Mouse (Mus musculus): ENCODE measurements at regions not wholly inside any gene's neighbourhood (a gene's known extent, or its start where the extent isn't known, plus 50 kb on each side); places are given as distances from the start of the nearest gene placed in this dataset.
A peak's percentile ranks its signal among the peaks of the same experiment; 100 is the strongest.
"Not testable (repeated sequence)": the region's sequence is repeated elsewhere in the genome, so short reads cannot be mapped to it uniquely, and the experiment has no call there.

DNA sequence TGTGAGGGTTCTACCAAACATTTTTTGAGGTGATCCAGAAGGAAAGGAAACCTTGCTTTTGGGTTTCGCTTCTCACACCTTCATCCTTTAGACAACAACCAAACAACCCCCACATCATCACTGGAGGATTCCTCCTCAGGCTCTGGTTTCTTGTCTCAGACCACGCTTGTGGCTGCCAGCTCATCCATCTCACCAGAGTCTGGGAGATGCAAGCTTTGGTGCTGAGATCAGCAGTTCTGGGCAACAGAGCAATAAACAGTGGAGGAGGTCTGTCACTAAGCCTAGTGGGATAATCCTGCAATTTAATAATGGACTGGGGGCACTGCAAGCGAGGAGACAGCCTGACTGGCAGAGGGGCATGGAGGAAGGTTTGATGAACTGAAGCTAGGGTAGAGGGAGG lies 146.3 kb upstream of the Camk1g start:
- no peak for DNase-seq

- DNase-seq = no peak
Measured at GRCm38 (mm10) chr1:193513929-193514710, 144.0 kb upstream of the Camk1g start.

DNA sequence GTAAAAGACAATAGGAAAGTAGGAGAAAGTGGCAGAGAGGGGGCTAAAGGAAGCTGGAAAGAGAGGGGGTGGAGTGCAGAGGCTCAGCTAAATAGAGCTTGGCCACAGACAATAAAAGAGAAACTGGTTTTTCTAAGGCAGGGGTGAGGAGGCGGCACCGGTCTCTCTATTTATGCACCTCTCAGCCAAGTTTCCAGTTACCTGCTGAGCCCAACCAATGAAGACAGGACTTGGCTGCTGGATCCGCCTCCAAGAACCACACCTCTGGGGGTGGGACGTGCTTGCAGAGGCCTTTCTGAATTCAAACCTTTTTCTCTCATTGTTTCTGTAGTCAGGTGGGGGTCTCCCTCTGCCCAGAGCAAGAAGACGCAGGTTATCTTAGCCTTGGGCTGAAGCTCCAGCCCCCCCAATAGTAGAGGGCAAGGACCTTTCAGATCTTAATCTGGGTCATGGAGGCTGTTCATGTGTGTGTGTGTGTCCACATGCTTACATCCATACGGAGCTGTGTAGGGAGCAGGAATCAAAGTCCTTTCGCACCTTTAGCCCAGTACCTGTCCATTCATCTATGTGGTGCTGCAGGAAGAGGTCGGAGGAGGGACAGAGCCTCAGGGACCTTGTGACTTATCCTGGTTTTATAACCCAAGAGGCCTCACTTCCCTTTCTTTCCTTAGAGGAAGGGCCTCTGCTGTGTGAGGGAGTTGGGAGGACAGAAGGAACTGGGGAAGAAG lies 140.1 kb upstream of the Camk1g start:
- no peak for DNase-seq

DNA sequence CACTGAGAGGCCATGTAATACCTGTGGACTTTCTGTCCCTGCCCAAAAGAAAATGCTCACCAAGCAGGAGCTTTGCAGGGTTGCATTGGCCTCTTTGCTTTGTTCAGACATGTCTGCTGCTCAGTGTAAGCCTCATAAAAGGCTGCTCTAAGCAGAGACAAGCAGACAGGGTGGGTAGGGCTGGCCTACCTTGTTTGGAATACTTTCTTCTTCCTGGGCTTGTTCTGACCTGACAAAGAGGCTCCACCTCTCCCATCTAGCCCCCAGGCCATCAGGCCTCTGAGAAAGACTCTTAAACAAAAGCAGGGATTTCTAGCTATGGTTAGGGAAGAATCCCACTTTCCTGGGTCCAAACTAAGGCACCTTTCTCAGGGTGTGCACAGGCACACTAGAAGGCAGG lies 138.2 kb upstream of the Camk1g start:
- no peak for DNase-seq

- DNase-seq = no peak
Measured at GRCm38 (mm10) chr1:193506991-193507390, 136.9 kb upstream of the Camk1g start.

DNA sequence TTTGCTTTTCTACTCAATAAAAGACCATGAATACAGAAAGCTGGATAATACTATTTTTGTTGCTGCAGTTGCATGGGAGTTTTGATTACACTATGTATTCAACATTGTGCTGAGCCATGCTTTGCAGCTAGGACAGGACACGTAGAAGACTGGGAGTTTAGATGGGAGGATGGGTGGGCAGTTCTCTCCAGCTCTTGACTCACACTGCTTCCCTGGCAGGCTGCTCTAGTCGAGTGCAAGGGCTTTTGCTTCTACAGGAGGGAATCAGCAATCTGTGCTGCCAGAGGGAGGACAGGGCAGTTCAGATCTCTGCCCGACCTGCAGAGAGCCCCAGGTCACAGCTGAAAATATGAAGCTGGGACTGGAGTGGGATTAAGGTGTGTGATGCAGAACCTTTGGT lies 135.3 kb upstream of the Camk1g start:
- no peak for DNase-seq

DNA sequence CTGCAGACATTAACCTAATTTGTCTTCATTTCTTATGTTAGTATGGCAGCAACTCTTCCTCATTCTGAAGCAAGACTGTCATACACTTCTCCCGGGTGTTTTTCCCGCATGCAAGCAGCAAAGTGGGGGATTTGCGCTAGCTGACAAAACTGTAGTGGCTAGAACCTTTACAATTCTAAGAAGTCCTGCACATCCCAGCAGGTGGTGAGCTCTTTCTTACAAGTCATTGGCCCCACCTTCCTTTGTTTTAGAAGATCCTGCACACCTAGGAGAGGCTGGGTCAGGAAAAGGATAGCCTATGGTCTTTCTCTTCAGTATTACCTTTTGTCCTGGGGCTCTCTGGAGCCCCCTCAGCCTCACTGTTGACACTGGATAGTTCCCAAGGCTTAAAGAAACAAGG lies 134.5 kb upstream of the Camk1g start:
- no peak for DNase-seq

DNA sequence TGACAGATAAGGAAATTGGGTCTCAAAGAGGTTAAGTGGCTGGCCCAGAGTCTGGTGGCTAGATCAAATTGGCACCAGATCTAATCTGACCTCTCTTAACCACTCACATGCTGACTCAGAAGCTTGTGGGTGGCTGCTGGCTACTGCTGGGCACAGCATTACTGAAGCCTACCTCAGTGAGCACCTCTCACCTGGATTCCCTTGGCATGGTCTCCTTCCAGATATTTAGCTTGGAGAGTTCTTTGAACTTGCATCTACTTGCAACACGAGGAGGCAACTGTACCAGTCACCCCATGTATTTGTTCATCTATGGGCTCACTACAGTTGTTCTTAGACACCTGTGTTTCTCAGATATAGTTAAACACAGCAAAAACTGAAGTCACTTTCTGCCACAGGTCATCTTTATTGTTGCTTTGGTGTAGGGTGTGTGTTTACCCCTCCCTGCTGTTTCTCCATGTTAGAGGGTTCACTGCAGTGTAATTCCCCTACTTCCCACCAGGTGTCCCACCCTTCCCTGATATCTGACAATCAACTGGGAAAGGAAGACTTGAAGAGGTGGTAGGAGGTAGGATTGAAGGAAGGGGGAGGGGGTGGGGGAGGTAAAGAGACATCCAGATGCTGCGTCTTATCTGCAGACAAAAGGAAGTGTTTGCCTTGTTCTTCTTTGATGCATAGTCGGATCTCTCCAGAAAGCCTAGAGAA lies 133.7 kb upstream of the Camk1g start:
- peak; percentile 59 for DNase-seq

DNA sequence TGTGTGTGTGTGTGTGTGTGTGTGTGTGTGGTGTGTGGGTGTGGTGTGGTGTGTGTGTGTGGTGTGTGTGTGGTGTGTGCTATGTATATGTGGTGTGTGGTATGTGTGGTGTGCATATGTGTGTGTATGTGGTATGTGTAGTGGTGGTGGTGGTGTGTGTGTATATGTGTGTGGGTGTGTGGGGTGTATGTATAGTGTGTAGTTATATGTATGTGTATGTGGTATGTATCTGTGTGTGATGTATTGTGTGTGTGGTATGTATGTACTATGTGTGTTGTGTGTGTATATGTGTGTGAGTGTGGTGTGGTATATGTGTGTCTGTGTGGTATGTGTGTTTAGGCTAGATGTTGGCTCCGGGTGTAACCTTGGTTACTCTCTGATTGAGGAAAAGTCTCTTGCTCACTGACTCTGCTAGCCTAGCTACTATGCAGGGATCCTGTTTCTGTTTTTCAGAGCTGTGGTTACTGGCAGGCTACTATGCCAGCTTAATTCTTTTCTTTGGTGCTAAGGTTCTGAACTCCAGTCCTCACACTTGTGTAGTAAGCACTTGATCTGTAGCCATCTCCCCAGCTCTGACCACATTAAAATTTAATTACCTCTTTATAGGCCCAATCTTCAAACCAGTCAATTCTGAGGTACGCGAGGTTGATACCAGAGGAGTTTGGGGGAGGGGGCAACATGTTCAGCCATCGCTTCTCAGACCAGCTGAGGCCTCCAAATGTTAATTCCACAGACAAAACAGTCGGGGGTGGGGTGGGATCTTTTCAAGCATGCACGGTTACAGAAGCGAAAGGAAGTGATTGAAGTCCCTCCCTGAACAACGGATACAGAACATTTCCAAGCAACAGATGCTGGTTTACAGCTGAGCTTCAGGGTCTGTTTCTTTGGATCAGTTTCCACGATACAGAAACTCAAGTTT lies 126.4 kb upstream of the Camk1g start:
- no peak for DNase-seq

GRCm38 (mm10) chr1:193488039-193488438 lies 117.9 kb upstream of the Camk1g start:
- no peak for DNase-seq

GRCm38 (mm10) chr1:193486668-193487067 lies 116.6 kb upstream of the Camk1g start:
- DNase-seq = not testable (repeated sequence)

DNA sequence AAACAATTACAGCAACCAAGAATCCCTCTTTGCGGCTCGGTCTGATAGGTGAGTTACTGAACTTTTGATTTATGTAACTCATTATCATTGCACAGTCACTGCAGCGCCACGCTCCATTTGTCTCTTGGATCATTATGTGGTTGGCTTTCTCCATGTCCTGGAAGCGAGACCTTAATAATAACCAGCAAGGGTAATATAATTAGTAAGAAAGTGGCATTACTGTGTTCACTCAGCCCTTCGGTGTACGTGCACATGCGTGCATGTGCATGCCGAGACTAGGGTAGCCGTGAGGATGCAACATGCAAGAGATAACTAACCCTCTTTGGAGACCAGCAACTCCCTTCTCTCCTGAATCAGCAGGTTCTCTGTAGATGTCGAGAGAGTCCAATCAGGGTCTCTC lies 114.9 kb upstream of the Camk1g start:
- DNase-seq = no peak

GRCm38 (mm10) chr1:193477298-193477697 lies 107.2 kb upstream of the Camk1g start:
- no peak for DNase-seq

- DNase-seq = no peak
Measured at GRCm38 (mm10) chr1:193476805-193477204, 106.7 kb upstream of the Camk1g start.

DNA sequence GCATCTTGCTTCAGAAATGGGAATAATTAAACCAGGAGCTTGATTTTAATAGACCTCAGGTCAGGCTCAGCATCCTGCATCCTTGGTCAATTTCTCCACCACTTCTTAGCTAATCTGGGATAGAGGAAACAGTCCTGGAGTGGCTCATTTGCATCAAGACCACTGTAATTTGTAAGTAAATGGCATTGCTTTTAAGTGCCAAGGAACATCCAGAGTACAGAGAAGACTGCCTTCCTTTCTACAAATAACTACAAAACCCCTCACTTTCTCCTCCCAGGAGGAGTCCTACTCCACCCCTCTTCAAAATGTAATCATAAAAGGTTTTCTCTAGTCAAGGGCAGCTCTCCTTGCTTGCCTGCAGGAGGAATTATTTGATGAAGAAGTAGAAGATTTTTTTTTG lies 96.2 kb upstream of the Camk1g start:
- no peak for DNase-seq

GRCm38 (mm10) chr1:193459735-193460134 lies 89.6 kb upstream of the Camk1g start:
- peak; percentile 20 for DNase-seq

DNA sequence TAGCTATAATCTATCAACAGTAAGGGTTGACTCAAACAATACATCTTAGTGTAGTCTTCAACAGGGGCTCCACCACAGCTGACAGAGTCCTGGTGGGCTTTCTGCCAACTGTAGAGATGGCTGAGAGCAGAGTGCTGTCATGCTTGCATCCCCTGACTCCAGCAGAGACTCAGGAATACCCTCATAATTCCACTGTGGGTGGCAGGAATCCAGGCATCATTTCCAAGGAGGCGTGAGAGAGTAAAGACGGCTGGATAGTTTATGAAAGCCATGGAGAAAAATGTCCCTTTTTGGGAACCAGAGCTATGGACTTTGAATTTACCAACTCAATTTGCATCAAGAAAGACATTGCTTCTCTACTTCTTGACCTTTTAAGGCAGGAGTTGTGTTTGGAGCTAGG lies 87.8 kb upstream of the Camk1g start:
- DNase-seq = no peak

GRCm38 (mm10) chr1:193453654-193454053 lies 83.6 kb upstream of the Camk1g start:
- DNase-seq = no peak

DNA sequence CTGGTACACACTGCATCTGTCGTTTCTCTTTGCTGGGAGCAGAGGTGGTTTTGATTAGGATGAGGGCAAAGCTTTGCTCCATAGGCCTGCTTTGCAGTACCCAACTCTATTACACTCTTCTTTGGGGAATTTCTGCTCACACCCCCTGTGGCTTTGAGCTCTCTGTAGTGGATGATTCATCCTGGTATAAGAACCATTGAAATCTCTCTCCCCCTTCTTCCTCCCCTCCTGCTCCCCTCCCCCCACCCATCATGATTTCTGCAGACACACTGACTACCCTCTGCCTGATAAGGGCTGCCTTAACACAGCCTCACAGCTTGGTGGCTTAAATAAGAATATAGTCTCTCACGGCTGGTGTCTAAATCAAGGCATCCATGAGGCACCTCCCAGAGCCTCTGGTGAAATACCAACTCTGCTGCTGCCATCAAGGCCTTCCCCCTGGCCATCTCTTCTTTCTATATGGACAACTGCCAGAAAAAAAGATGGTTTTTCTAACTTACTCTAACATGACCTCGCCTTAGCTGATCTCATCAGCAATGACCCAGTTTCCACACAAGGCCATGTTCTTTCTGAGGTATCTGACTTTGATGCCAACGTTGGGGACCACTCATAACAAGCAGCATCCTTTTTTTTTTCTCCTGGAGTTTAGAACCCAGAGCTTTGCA lies 81.5 kb upstream of the Camk1g start:
- DNase-seq = no peak

DNA sequence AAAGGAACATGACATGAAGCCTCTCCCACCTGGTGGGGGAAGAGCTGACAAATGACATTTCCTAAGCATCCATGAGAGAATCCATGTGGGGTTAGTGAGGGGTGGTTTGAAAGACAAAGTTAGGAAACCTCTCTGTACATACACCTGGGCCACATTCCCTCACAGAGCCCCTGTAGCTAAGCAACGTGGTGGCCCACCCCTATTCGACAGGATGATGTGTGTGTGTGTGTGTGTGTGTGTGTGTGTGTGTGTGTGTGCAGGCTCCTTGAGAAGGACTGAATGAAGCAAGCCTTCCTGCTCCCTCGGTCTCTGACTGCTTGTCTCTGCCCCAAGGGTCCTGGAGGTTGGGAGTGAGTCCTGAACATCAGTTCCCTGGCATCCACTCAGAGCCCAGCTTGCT lies 80.7 kb upstream of the Camk1g start:
- no peak for DNase-seq

- no peak for DNase-seq
Measured at GRCm38 (mm10) chr1:193450201-193450600, 80.1 kb upstream of the Camk1g start.
